Mouse (Mus musculus): ENCODE measurements around the gene Mcm6. TPM values are rescaled to one million over a fixed set of nuclear protein-coding genes. Genes with fewer than 3 reads are reported as not detected.
"Not testable (repeated sequence)": the region's sequence is repeated elsewhere in the genome, so short reads cannot be mapped to it uniquely, and the experiment has no call there.

Mcm6 gene
- polyA plus RNA-seq, 1 experiment from 2014 or later: 224 TPM

DNA sequence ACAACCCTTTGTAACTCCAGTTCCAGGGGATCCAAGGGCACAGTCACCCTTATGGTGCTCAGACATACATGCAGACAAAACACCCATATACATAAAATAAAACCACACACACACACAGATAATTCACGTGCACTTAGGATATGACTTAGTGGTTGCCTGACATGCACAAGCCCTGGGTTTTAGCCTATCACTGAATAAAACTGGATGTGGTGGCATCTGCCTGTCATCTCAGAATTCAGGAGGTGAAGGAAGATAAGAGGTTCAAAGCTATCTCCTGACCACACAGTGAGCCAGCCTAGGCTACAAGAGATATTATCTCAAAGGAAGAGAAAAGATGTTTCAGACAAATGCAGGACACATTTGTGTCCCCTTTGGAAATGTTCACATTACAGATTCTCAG is 32.3 kb downstream of the Mcm6 start:
- Histone ChIP-seq H3K36me3 (peaks cover 19% of the 10 kb centered on the region), H3K27me3 (replicated peaks) (no peaks in the 10 kb centered on the region), H3K9me3 (no peaks in the 10 kb centered on the region), H3K27ac (no peak overlapping the region), H3K4me1 (no peaks in the 10 kb centered on the region), H3K4me2 (no peak overlapping the region), H3K9ac (no peak overlapping the region), H3K4me3 (replicated peaks) (no peak overlapping the region)
- no peak for ATAC-seq (ENCODE audit: insufficient read depth, low FRiP score, low read depth)
- 100% methylated on average over 1 of the region's 1 CpGs for WGBS

DNA sequence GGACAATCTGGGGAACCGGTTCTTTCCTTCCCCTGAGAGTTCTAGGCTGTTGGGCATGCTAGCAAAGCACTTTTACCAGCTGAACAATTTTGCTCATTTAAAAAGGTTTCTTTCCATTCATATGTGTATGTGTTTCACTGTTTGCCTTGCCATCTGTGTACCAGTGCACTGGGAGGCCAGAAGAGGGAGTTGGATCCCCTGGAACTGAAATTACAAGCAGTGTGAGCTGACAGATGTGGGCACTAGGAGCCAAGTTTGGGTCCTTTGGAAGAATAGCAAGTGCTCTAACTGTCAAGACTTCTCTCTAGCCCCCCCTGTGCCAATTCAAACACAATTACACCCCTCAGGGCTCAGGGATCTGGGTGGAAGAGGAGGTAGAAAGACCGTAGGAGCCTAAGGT is 34.7 kb downstream of the Mcm6 start:
- Histone ChIP-seq H3K4me1 (no peaks in the 10 kb centered on the region), H3K4me3 (replicated peaks) (no peak overlapping the region), H3K4me2 (no peak overlapping the region), H3K27ac (no peak overlapping the region), H3K9me3 (no peaks in the 10 kb centered on the region), H3K9ac (no peak overlapping the region), H3K27me3 (replicated peaks) (no peaks in the 10 kb centered on the region), H3K36me3 (0 out of 2 replicates have a peak, but pooled peaks cover 6% of the 10 kb centered on the region)
- no peak for ATAC-seq (ENCODE audit: insufficient read depth, low FRiP score, low read depth)
- WGBS: 84% methylated on average over 2 of the region's 2 CpGs

GRCm38 (mm10) chr1:128323026-128323643 is 36.3 kb downstream of the Mcm6 start:
- 80% methylated on average over 8 of the region's 8 CpGs for WGBS
- Histone ChIP-seq H3K36me3 (0 out of 2 replicates have a peak, but pooled peaks cover 6% of the 10 kb centered on the region), H3K4me2 (no peak overlapping the region), H3K9me3 (no peaks in the 10 kb centered on the region), H3K27ac (no peak overlapping the region), H3K27me3 (replicated peaks) (no peaks in the 10 kb centered on the region), H3K9ac (no peak overlapping the region), H3K4me1 (no peaks in the 10 kb centered on the region), H3K4me3 (replicated peaks) (no peak overlapping the region)
- no peak for ATAC-seq (ENCODE audit: insufficient read depth, low FRiP score, low read depth)

GRCm38 (mm10) chr1:128319266-128319665 is 40.2 kb downstream of the Mcm6 start:
- 87% methylated on average over 6 of the region's 6 CpGs for WGBS
- not testable (repeated sequence) for H3K4me3 ChIP-seq (replicated peaks); H3K4me2 ChIP-seq

DNA sequence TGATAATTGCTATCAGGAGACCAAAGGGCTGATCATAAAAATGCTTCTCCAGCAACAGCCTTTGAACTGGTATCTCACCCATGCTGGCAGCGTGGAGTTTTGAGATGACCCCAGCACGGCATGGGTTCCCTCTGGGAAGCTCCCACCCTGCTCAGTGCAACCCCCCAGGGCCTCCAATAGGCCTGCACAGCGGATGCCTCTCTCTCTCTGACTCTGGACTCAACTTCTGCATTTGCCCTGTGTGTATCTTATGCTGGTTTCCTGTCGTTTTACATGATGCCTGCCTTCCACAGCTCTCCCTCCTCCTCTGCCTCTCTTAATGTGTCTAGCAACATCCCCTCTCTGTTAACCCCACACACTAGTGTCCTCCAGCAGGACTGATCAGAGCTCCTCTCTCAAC is 44.8 kb downstream of the Mcm6 start:
- Histone ChIP-seq H3K9me3 (no peaks in the 10 kb centered on the region), H3K4me2 (no peak overlapping the region), H3K4me1 (no peaks in the 10 kb centered on the region), H3K27me3 (replicated peaks) (no peaks in the 10 kb centered on the region), H3K4me3 (replicated peaks) (no peak overlapping the region), H3K27ac (no peak overlapping the region), H3K9ac (no peak overlapping the region), H3K36me3 (no peaks in the 10 kb centered on the region)
- 58% methylated on average over 4 of the region's 4 CpGs for WGBS
- no peak for ATAC-seq (ENCODE audit: insufficient read depth, low FRiP score, low read depth)

More at GRCm38 (mm10) chr1:128319266-128319665, 40.2 kb downstream of the Mcm6 start:
- not testable (repeated sequence) for H3K9ac ChIP-seq; H3K9me3 ChIP-seq; H3K27me3 ChIP-seq (replicated peaks); H3K27ac ChIP-seq; ATAC-seq (ENCODE audit: insufficient read depth, low FRiP score, low read depth); H3K4me1 ChIP-seq; H3K36me3 ChIP-seq

- H3K27ac ChIP-seq: no peak overlapping the region
- H3K27me3 ChIP-seq (replicated peaks): no peaks in the 10 kb centered on the region
- ATAC-seq (ENCODE audit: insufficient read depth, low FRiP score, low read depth): no peak
- H3K4me2 ChIP-seq: no peak overlapping the region
- no peak overlapping the region for H3K9ac ChIP-seq
- no peak overlapping the region for H3K4me3 ChIP-seq (replicated peaks)
- no peaks in the 10 kb centered on the region for H3K4me1 ChIP-seq
- no peaks in the 10 kb centered on the region for H3K9me3 ChIP-seq
- no peaks in the 10 kb centered on the region for H3K36me3 ChIP-seq
- 73% methylated on average over 3 of the region's 3 CpGs for WGBS
Measured at GRCm38 (mm10) chr1:128309043-128309442, 50.4 kb downstream of the Mcm6 start.

- Histone ChIP-seq H3K9ac (no peak overlapping the region), H3K27ac (no peak overlapping the region), H3K27me3 (replicated peaks) (no peaks in the 10 kb centered on the region), H3K4me1 (no peaks in the 10 kb centered on the region), H3K4me3 (replicated peaks) (no peak overlapping the region), H3K4me2 (no peak overlapping the region), H3K36me3 (no peaks in the 10 kb centered on the region), H3K9me3 (no peaks in the 10 kb centered on the region)
- 90% methylated on average over 16 of the region's 16 CpGs for WGBS
- no peak for ATAC-seq (ENCODE audit: insufficient read depth, low FRiP score, low read depth)
Measured at GRCm38 (mm10) chr1:128303900-128304299, 55.6 kb downstream of the Mcm6 start.

DNA sequence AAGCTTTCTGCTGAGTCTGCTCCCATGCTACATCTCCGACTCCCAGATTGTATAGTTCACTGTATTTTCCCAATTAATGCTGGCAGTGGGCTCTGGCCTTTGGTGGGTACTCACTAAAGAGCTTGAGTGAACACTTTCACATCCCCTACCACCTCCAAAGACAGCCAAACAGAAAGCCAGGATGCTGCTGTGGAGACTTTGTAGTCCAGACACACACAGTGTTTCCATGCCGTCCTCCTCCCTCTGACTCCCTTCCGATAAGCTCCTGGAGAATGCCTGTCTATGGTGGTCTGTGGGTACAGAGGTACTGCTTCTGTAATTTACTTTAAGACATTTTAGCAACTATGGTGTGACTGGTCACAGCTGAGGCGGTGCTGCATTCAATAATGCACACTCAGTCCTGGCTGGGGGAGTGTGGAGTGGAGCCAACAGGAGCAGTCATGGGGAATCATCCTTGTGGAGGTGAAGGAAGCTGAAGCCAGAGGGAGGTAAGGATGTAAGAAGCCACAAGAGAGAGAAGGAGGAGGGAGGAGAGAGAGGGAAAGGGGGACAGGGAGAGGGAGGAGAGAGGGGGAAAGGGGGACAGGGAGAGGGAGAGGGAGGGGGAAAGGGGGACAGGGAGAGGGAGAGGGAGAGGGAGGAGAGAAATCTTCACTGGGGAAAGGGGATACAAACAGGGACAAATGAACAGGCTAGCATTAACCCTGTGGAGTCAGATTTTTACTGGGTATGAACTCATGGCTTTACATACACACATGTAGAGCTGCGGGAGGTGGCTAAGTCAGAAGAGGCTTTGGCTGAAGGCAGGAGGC is 63.5 kb downstream of the Mcm6 start:
- 76% methylated on average over 5 of the region's 5 CpGs for WGBS
- H3K4me1 ChIP-seq: no peaks in the 10 kb centered on the region
- no peaks in the 10 kb centered on the region for H3K36me3 ChIP-seq
- H3K27ac ChIP-seq: no peak overlapping the region
- ATAC-seq (ENCODE audit: insufficient read depth, low FRiP score, low read depth): no peak
- H3K27me3 ChIP-seq (replicated peaks): no peaks in the 10 kb centered on the region
- no peak overlapping the region for H3K4me2 ChIP-seq
- H3K9me3 ChIP-seq: no peaks in the 10 kb centered on the region
- no peak overlapping the region for H3K4me3 ChIP-seq (replicated peaks)
- H3K9ac ChIP-seq: no peak overlapping the region

GRCm38 (mm10) chr1:128295296-128295695 is 64.2 kb downstream of the Mcm6 start:
- Histone ChIP-seq H3K4me2 (no peak overlapping the region), H3K27ac (no peak overlapping the region), H3K4me3 (replicated peaks) (no peak overlapping the region), H3K27me3 (replicated peaks) (no peaks in the 10 kb centered on the region), H3K36me3 (no peaks in the 10 kb centered on the region), H3K9ac (no peak overlapping the region), H3K9me3 (no peaks in the 10 kb centered on the region), H3K4me1 (no peaks in the 10 kb centered on the region)
- no peak for ATAC-seq (ENCODE audit: insufficient read depth, low FRiP score, low read depth)
- WGBS: 74% methylated on average over 8 of the region's 8 CpGs

DNA sequence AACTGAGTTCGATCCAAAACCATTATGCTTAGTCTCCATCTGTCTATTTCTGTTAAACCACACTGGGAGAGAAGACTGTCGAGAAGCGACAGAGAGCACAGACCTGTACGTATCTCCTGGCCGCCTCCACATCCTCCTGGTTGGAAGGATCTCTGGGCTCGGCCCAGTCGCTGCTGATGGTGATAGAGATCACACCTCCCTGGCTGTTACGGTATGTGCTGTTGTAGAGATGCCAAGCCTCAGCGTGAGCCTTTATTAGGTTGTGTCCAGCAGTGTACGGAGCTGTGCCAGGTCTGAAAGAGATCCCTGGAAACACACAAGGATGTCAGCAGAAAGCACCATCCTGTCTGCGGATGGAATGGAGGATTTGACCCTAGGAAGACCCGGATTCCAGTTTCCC is 65.9 kb downstream of the Mcm6 start:
- Histone ChIP-seq H3K4me2 (no peak overlapping the region), H3K27me3 (replicated peaks) (no peaks in the 10 kb centered on the region), H3K4me3 (replicated peaks) (no peak overlapping the region), H3K27ac (no peak overlapping the region), H3K4me1 (no peaks in the 10 kb centered on the region), H3K9me3 (no peaks in the 10 kb centered on the region), H3K9ac (no peak overlapping the region), H3K36me3 (no peaks in the 10 kb centered on the region)
- 85% methylated on average over 12 of the region's 12 CpGs for WGBS
- no peak for ATAC-seq (ENCODE audit: insufficient read depth, low FRiP score, low read depth)

GRCm38 (mm10) chr1:128290295-128290694 is 69.2 kb downstream of the Mcm6 start:
- Histone ChIP-seq H3K9me3 (no peaks in the 10 kb centered on the region), H3K4me2 (no peak overlapping the region), H3K36me3 (no peaks in the 10 kb centered on the region), H3K9ac (no peak overlapping the region), H3K4me3 (replicated peaks) (no peak overlapping the region), H3K4me1 (no peaks in the 10 kb centered on the region), H3K27me3 (replicated peaks) (no peaks in the 10 kb centered on the region), H3K27ac (no peak overlapping the region)
- 86% methylated on average over 5 of the region's 5 CpGs for WGBS
- ATAC-seq (ENCODE audit: insufficient read depth, low FRiP score, low read depth): no peak

GRCm38 (mm10) chr1:128285136-128285535 is 74.3 kb downstream of the Mcm6 start:
- no peaks in the 10 kb centered on the region; the same call in 1 of the 2 replicates for H3K36me3 ChIP-seq
- no peak overlapping the region for H3K27ac ChIP-seq
- H3K9me3 ChIP-seq: no peaks in the 10 kb centered on the region
- WGBS: 87% methylated on average over 9 of the region's 9 CpGs
- H3K4me3 ChIP-seq (replicated peaks): no peak overlapping the region
- H3K9ac ChIP-seq: no peak overlapping the region
- no peak overlapping the region for H3K4me2 ChIP-seq
- no peak for ATAC-seq (ENCODE audit: insufficient read depth, low FRiP score, low read depth)
- no peaks in the 10 kb centered on the region for H3K27me3 ChIP-seq (replicated peaks)
- H3K4me1 ChIP-seq: no peaks in the 10 kb centered on the region

All from stomach, embryonic 15.5 days (tissue).